Mouse (Mus musculus) megakaryocyte, embryonic 14.5 days (primary cell): ENCODE results near the gene Gm28042. TPM values are rescaled to one million over a fixed set of nuclear protein-coding genes. Genes with fewer than 3 reads are reported as not detected.

Experiments
- H3K27me3 ChIP-seq: replicated peaks from 2 replicates; pipeline ENCODE3; 2012; ENCODE audit warnings: inconsistent platforms
- H3K36me3 ChIP-seq: replicated peaks from 2 replicates; pipeline ENCODE3; 2012; ENCODE audit warnings: low read length, inconsistent platforms, mixed read lengths
- H3K4me1 ChIP-seq: 2 replicates; pipeline ENCODE4 v1.6.1; 2012; ENCODE audit warnings: inconsistent platforms
- H3K4me3 ChIP-seq: replicated peaks from 2 replicates; pipeline ENCODE3; 2012; ENCODE audit warnings: moderate library complexity, mild to moderate bottlenecking, inconsistent platforms
- H3K9me3 ChIP-seq: 2 replicates; pipeline ENCODE4 v1.6.1; 2012; ENCODE audit warnings: inconsistent platforms
- FLI1 ChIP-seq: IDR thresholded peaks from 2 replicates; pipeline ENCODE4 v1.6.1; 2012; ENCODE audit warnings: low read length, inconsistent platforms, mixed read lengths
- GATA1 ChIP-seq: IDR thresholded peaks from 3 replicates; pipeline ENCODE4 v1.6.1; 2012; ENCODE audit warnings: mixed read lengths, low read length, inconsistent platforms, borderline replicate concordance
- polyA plus RNA-seq: library from polyadenylated mRNA; stranded (reverse); fragments of >175 nt; gene quantifications from 2 replicates; pipeline ENCODE4 v1.2.3, GENCODE M21; 2012; ENCODE audit warnings: low replicate concordance; ENCODE audit not compliant: insufficient read depth

The Gm28042 gene
- polyA plus RNA-seq, 1 experiment, result 0.16 TPM

DNA sequence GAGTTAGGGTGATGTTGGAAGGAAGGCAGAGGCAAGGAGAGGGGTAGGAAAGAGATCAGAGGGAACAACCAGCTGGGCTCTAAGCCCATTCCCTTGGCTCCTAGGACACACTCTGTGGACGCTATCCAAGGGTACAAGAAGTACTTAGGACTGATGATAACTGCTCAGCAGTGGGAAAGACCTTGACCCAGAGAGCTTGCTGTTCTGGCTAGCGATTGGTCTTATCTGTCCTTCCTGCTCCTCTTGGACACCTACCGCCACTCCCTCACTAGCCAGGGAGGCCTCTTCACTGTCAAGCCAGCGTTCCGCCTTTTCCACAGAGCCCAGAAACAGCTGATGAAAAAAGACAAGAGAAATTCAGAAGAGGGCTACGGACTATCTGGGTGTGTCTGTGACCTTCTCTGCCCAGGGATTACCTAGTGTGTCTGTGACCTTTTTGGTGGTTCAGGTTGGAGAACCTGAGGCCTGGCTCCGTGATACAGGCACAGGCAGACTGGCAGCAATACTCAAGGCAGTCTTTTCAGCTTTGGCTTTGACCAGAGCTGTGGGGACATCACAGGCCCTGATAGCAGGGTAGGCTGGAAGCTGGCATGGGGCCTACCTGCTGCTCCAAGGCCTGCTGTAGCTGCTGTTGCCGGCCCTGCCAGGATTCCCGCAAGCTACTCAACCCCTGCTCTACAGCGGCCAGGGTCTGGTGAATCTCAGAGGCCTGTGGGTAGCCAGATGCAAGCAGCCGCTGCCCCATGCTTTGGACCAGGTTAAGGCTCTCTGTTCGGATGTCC, 27.7 kb downstream of the Gm28042 start:
- Histone ChIP-seq H3K9me3 (no peaks in the 10 kb centered on the region), H3K36me3 (no peaks in the 10 kb centered on the region), H3K4me3 (no peak overlapping the region), H3K4me1 (no peaks in the 10 kb centered on the region; the same call in 1 of the 2 replicates), H3K27me3 (peaks cover 62% of the 10 kb centered on the region)
- TF ChIP-seq FLI1 (no peak), GATA1 (no peak)

DNA sequence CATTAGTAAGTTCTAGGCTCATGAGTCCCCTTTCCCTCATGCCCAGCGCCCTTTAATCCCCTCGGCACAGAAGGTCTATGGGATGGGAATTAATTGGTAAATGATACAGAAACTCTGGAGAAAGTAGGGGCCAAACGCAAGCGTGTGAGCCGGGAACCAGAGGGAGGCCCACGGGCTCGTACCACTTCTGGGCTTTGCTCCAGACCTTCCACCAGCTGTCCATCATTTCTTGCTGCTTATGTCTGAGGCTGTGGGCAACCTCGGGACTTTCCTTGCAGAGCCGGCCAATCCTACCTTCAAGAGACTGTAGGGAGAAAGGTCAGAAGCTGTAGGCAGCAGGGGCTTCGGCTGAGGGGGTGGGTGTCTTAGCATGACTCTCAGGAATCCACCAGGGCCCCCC, 28.6 kb downstream of the Gm28042 start:
- H3K27me3 ChIP-seq, result peaks cover 62% of the 10 kb centered on the region
- no peak overlapping the region for H3K4me3 ChIP-seq
- no peaks in the 10 kb centered on the region; the same call in 1 of the 2 replicates for H3K4me1 ChIP-seq
- TF ChIP-seq GATA1 (no peak), FLI1 (no peak)
- H3K9me3 ChIP-seq, result no peaks in the 10 kb centered on the region
- H3K36me3 ChIP-seq, result no peaks in the 10 kb centered on the region

GRCm38 (mm10) chr2:120058818-120059217, 31.5 kb downstream of the Gm28042 start:
- no peak for TF ChIP-seq FLI1
- no peak for TF ChIP-seq GATA1
- Histone ChIP-seq H3K27me3 (peaks cover 83% of the 10 kb centered on the region), H3K9me3 (no peaks in the 10 kb centered on the region), H3K36me3 (no peaks in the 10 kb centered on the region), H3K4me1 (no peaks in the 10 kb centered on the region), H3K4me3 (no peak overlapping the region)

DNA sequence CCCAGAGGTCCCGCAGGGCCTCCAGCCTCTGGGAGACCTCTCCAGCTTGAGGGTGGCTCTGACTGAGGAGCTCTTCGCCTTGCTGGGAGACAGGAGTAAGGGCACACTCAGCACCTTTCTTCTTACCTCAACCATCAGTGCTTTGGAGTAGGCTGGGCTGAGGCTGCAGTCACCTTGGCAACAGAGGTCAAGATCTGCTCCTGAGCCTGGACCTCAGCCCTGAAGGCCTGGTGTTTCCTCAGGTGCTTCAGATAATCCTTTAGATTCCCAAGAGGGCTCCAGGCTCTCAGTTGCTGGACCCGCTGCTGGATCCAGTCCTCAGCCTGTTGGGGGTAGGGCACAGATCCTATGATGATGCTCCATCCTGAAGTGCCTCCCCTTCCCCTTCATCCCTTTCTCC, 32.2 kb downstream of the Gm28042 start:
- Histone ChIP-seq H3K4me3 (no peak overlapping the region), H3K4me1 (no peaks in the 10 kb centered on the region), H3K9me3 (no peaks in the 10 kb centered on the region), H3K27me3 (peaks cover 89% of the 10 kb centered on the region), H3K36me3 (no peaks in the 10 kb centered on the region)
- TF ChIP-seq FLI1 (no peak), GATA1 (no peak)

DNA sequence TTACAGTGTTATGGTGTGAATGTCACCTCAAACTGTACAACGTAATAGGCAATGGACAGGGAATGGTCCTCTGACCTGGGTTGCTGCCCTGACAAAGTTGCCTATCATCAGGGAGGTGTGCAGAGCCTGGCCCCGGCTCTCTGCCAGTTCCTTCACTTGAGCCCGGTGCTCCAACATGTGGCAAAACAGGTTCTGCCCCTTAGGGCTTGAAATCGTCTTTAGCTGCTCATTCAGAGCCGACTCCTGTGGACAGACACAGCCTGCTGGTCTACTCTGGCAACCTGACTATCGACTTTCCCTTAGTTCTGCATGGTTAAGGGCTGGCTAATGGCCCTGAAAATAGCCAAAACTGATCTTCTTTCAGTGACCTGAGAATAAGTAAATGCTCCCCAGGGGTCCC, 32.9 kb downstream of the Gm28042 start:
- peaks cover 88% of the 10 kb centered on the region for H3K27me3 ChIP-seq
- TF ChIP-seq FLI1 (no peak), GATA1 (no peak)
- H3K9me3 ChIP-seq, result no peaks in the 10 kb centered on the region
- no peaks in the 10 kb centered on the region for H3K4me1 ChIP-seq
- H3K4me3 ChIP-seq, result no peak overlapping the region
- H3K36me3 ChIP-seq, result no peaks in the 10 kb centered on the region

DNA sequence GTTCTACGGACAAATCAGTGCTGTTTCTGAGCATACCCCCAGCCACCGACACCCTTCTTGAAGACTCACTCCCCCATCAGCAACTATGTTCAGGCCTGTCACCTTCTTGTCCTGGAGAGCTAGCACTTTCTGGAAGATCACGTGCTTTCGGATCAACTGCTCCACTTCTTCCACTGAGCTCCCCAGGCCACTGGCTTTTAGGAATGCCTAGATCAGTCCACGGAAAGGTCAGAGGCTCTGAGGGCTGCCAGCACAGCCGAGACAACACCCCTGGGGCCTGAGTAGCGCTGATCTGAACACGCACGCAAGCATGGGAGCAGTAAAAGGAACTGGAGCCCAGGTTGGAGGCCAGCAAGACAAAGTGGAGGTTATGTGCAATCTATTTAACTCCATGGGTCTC, 33.4 kb downstream of the Gm28042 start:
- H3K4me1 ChIP-seq, result no peaks in the 10 kb centered on the region
- H3K4me3 ChIP-seq, result no peak overlapping the region
- TF ChIP-seq FLI1, result no peak
- TF ChIP-seq GATA1, result no peak
- H3K27me3 ChIP-seq, result peaks cover 88% of the 10 kb centered on the region
- no peaks in the 10 kb centered on the region for H3K9me3 ChIP-seq
- no peaks in the 10 kb centered on the region for H3K36me3 ChIP-seq

- no peak for TF ChIP-seq FLI1
- TF ChIP-seq GATA1, result no peak
- H3K27me3 ChIP-seq, result peaks cover 89% of the 10 kb centered on the region
- no peaks in the 10 kb centered on the region for H3K9me3 ChIP-seq
- no peaks in the 10 kb centered on the region for H3K4me1 ChIP-seq
- H3K36me3 ChIP-seq, result no peaks in the 10 kb centered on the region
- no peak overlapping the region for H3K4me3 ChIP-seq
Observed at GRCm38 (mm10) chr2:120062248-120062647, 35.0 kb downstream of the Gm28042 start.

- Histone ChIP-seq H3K4me3 (no peak overlapping the region), H3K27me3 (peaks cover 91% of the 10 kb centered on the region), H3K9me3 (no peaks in the 10 kb centered on the region), H3K36me3 (no peaks in the 10 kb centered on the region), H3K4me1 (peaks cover 10% of the 10 kb centered on the region)
- no peak for TF ChIP-seq GATA1
- TF ChIP-seq FLI1, result no peak
Observed at GRCm38 (mm10) chr2:120064639-120065038, 37.3 kb downstream of the Gm28042 start.

GRCm38 (mm10) chr2:120065243-120065642, 38.0 kb downstream of the Gm28042 start:
- Histone ChIP-seq H3K9me3 (no peaks in the 10 kb centered on the region), H3K36me3 (no peaks in the 10 kb centered on the region)
- TF ChIP-seq GATA1, result no peak

GRCm38 (mm10) chr2:120066224-120066623, 38.9 kb downstream of the Gm28042 start:
- H3K4me3 ChIP-seq, result no peak overlapping the region
- TF ChIP-seq GATA1 (no peak), FLI1 (no peak)
- H3K36me3 ChIP-seq, result no peaks in the 10 kb centered on the region
- no peaks in the 10 kb centered on the region for H3K9me3 ChIP-seq
- peaks cover 19% of the 10 kb centered on the region for H3K4me1 ChIP-seq
- H3K27me3 ChIP-seq, result peaks cover 82% of the 10 kb centered on the region

More at GRCm38 (mm10) chr2:120065243-120065642, 38.0 kb downstream of the Gm28042 start:
- Histone ChIP-seq H3K4me1 (peaks cover 16% of the 10 kb centered on the region), H3K4me3 (no peak overlapping the region), H3K27me3 (peaks cover 89% of the 10 kb centered on the region)
